Mouse (Mus musculus): ENCODE data around the gene Gm39566. TPM values are rescaled to one million over a fixed set of nuclear protein-coding genes. Genes with fewer than 3 reads are reported as not detected.

Gm39566 gene
- total RNA-seq, 2 experiments from 2014 or later: not detected

- peak in 1 of 2 experiments; percentile 46 for DNase-seq (ENCODE audit: extremely low spot score in 1 of 2, low spot score in 1 of 2)
These were observed 15.0 kb downstream of the Gm39566 start for GRCm38 (mm10) chr11:69800138-69800391.

- no peak for DNase-seq (ENCODE audit: extremely low spot score in 1 of 2, low spot score in 1 of 2)
These were observed 15.5 kb downstream of the Gm39566 start for GRCm38 (mm10) chr11:69799394-69800137.

- no peak for DNase-seq (ENCODE audit: extremely low spot score in 1 of 2, low spot score in 1 of 2)
These were observed 17.2 kb downstream of the Gm39566 start for GRCm38 (mm10) chr11:69797924-69798323.

- no peak for DNase-seq (ENCODE audit: extremely low spot score in 1 of 2, low spot score in 1 of 2)
These were observed 19.1 kb downstream of the Gm39566 start for GRCm38 (mm10) chr11:69795983-69796435.

- peak; percentile 67 to 72 for DNase-seq (ENCODE audit: extremely low spot score in 1 of 2, low spot score in 1 of 2)
These were observed 19.7 kb downstream of the Gm39566 start, which contains the start of gene Chrnb1 for GRCm38 (mm10) chr11:69795168-69795982. Chrnb1 (minus strand) TSS chr11:69795943.

- no peak for DNase-seq (ENCODE audit: extremely low spot score in 1 of 2, low spot score in 1 of 2)
These were observed 21.7 kb downstream of the Gm39566 start for GRCm38 (mm10) chr11:69793429-69793828.

- no peak for DNase-seq (ENCODE audit: extremely low spot score in 1 of 2, low spot score in 1 of 2)
These were observed 23.7 kb downstream of the Gm39566 start for GRCm38 (mm10) chr11:69791420-69791819.

- no peak for DNase-seq (ENCODE audit: extremely low spot score in 1 of 2, low spot score in 1 of 2)
These were observed 25.7 kb downstream of the Gm39566 start for GRCm38 (mm10) chr11:69789431-69789830.

- DNase-seq (ENCODE audit: extremely low spot score in 1 of 2, low spot score in 1 of 2): no peak
These were observed 27.8 kb downstream of the Gm39566 start for GRCm38 (mm10) chr11:69787306-69787705.

- no peak for DNase-seq (ENCODE audit: extremely low spot score in 1 of 2, low spot score in 1 of 2)
These were observed 30.3 kb downstream of the Gm39566 start for GRCm38 (mm10) chr11:69784793-69785272.

GRCm38 (mm10) chr11:69781828-69782227 lies 33.3 kb downstream of the Gm39566 start:
- DNase-seq (ENCODE audit: extremely low spot score in 1 of 2, low spot score in 1 of 2): no peak

- no peak for DNase-seq (ENCODE audit: extremely low spot score in 1 of 2, low spot score in 1 of 2)
These were observed 36.1 kb downstream of the Gm39566 start for GRCm38 (mm10) chr11:69778985-69779384.

GRCm38 (mm10) chr11:69778258-69778982 lies 36.7 kb downstream of the Gm39566 start:
- no peak for DNase-seq (ENCODE audit: extremely low spot score in 1 of 2, low spot score in 1 of 2)

- DNase-seq (ENCODE audit: extremely low spot score in 1 of 2, low spot score in 1 of 2): no peak
These were observed 37.4 kb downstream of the Gm39566 start for GRCm38 (mm10) chr11:69777504-69778257.

- no peak for DNase-seq (ENCODE audit: extremely low spot score in 1 of 2, low spot score in 1 of 2)
These were observed 38.6 kb downstream of the Gm39566 start for GRCm38 (mm10) chr11:69776488-69776887.

GRCm38 (mm10) chr11:69775716-69776115 lies 39.4 kb downstream of the Gm39566 start:
- no peak for DNase-seq (ENCODE audit: extremely low spot score in 1 of 2, low spot score in 1 of 2)

GRCm38 (mm10) chr11:69774961-69775360 lies 40.1 kb downstream of the Gm39566 start:
- DNase-seq (ENCODE audit: extremely low spot score in 1 of 2, low spot score in 1 of 2): no peak

- no peak for DNase-seq (ENCODE audit: extremely low spot score in 1 of 2, low spot score in 1 of 2)
These were observed 47.5 kb downstream of the Gm39566 start for GRCm38 (mm10) chr11:69767625-69767909.

- no peak for DNase-seq (ENCODE audit: extremely low spot score in 1 of 2, low spot score in 1 of 2)
These were observed 48.0 kb downstream of the Gm39566 start for GRCm38 (mm10) chr11:69766872-69767624.
